Mouse (Mus musculus): Measurements from ENCODE around the gene Lefty2.
"Not testable (repeated sequence)": the region's sequence is repeated elsewhere in the genome, so short reads cannot be mapped to it uniquely, and the experiment has no call there.

Lefty2 gene

GRCm38 (mm10) chr1:180931106-180931505 is 38.2 kb downstream of the Lefty2 start:
- in situ Hi-C loops (cut with MboI; ENCODE audit: low sequenced_read_pairs): no loop called here

DNA sequence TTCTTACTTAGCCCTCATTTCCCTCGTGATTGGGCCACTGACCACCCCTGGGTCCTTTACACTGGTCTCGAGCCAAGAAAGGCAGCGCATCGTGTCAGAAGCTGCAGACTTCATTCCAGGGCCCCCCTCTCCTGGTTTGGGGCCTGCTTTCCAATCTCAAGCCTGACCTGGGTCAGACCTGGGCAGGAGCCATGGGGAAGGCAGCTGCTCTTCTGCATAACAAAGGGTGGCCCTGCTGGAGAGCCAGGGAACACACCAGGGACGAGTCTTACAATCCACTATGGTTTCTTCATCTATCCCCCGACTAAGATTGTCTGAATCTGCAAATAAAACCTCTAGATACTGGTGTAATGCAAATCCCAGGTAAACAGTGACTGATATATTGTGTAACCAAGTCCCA is 40.8 kb downstream of the Lefty2 start:
- in situ Hi-C loops (cut with MboI; ENCODE audit: low sequenced_read_pairs): no loop called here

GRCm38 (mm10) chr1:180934467-180935419 is 41.8 kb downstream of the Lefty2 start, which contains the start of gene Lefty1:
Lefty1 (plus strand) TSS chr1:180935022.
- in situ Hi-C loops (cut with MboI; ENCODE audit: low sequenced_read_pairs): no loop called here

- in situ Hi-C loops (cut with MboI; ENCODE audit: low sequenced_read_pairs): not testable (repeated sequence)
Measured at GRCm38 (mm10) chr1:180936610-180937398, 43.9 kb downstream of the Lefty2 start.

DNA sequence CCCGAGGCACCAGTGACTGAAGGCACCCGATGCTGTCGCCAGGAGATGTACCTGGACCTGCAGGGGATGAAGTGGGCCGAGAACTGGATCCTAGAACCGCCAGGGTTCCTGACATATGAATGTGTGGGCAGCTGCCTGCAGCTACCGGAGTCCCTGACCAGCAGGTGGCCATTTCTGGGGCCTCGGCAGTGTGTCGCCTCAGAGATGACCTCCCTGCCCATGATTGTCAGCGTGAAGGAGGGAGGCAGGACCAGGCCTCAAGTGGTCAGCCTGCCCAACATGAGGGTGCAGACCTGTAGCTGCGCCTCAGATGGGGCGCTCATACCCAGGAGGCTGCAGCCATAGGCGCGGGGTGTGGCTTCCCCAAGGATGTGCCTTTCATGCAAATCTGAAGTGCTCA is 44.7 kb downstream of the Lefty2 start:
- in situ Hi-C loops (cut with MboI; ENCODE audit: low sequenced_read_pairs): not testable (repeated sequence)

GRCm38 (mm10) chr1:180938781-180939180 is 45.9 kb downstream of the Lefty2 start:
- in situ Hi-C loops (cut with MboI; ENCODE audit: low sequenced_read_pairs): not testable (repeated sequence)

DNA sequence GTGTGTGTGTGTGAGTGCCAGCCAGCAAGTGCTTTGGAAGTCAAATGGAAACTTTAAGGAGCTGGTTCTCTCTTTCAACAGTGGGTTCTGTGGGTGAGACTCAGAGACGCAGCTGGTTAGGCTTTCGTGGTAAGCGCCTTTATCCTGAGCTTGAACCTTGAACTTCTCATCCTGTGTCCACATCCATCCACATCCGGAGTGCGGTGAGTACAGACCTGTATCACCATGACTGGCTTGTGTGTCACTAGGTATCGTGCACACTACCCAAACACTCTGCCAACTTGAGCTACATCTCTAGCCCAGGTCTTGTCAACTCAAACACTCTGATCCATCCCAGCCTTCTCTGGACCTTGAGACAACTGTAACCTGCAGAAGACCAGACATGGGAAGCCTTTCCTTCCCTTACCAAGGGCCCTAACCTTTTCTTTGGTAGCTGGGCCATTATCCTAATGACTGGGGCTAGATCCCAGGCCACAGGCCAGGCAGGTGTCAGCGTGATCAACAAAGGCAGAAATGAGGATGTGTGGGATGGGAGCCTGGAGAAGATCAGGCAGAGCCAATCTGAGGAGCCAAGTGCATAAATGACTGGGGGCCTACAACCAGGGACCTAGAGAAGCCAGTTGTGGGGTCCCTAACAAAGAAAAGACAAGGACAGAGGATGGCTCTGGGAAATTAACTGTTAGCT is 48.0 kb downstream of the Lefty2 start:
- in situ Hi-C loops (cut with MboI; ENCODE audit: low sequenced_read_pairs): no loop called here

- in situ Hi-C loops (cut with MboI; ENCODE audit: low sequenced_read_pairs): no loop called here
Measured at GRCm38 (mm10) chr1:180941726-180942125, 48.8 kb downstream of the Lefty2 start.

GRCm38 (mm10) chr1:180942166-180943031 is 49.5 kb downstream of the Lefty2 start, which contains the start of gene Tmem63a:
Tmem63a (plus strand) TSS chr1:180942344.
- in situ Hi-C loops (cut with MboI; ENCODE audit: low sequenced_read_pairs): no loop called here

GRCm38 (mm10) chr1:180943032-180943644 is 50.2 kb downstream of the Lefty2 start:
- in situ Hi-C loops (cut with MboI; ENCODE audit: low sequenced_read_pairs): no loop called here

DNA sequence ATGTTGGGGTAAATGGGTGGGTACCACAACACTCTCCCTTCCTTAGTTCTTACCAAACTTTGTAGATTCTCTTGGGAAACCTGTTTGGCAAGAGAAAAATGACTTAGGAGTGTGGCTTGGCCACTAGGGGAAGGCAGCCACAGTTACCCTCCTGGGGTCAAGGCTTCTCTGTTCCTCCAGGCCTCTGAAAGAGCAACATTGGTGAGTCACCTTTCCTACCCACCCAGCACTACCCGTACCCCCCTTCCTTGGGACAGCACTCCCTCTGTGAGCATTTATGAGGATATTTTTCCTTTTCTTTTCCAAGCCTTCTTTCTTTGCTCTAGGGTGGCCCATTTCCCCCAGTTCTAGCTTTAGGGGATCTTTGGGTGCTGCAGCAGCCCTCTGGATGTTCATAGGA is 51.0 kb downstream of the Lefty2 start:
- in situ Hi-C loops (cut with MboI; ENCODE audit: low sequenced_read_pairs): no loop called here

- in situ Hi-C loops (cut with MboI; ENCODE audit: low sequenced_read_pairs): no loop called here
Measured at GRCm38 (mm10) chr1:180944553-180944952, 51.6 kb downstream of the Lefty2 start.

GRCm38 (mm10) chr1:180945001-180945980 is 52.4 kb downstream of the Lefty2 start:
- in situ Hi-C loops (cut with MboI; ENCODE audit: low sequenced_read_pairs): no loop called here

DNA sequence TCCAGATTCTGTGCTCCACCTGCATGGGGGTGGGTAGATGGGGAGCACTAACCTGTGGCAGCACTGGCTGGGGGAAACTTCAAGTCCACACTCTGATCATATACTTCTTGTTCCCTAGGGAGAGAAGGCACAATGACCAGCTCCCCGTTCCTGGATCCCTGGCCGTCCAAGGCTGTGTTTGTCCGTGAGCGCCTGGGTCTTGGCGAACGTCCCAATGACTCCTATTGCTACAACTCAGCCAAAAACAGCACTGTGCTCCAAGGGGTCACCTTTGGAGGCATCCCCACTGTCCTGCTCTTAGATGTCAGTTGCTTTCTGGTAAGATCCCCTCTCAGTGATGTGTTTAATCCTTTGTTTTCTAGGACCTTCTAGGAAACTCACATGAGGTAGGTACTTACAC is 53.5 kb downstream of the Lefty2 start:
- in situ Hi-C loops (cut with MboI; ENCODE audit: low sequenced_read_pairs): no loop called here
